Mouse (Mus musculus) heart, embryonic 15.5 days (tissue): Measurements from ENCODE around the gene Wwox. TPM values are rescaled to one million over a fixed set of nuclear protein-coding genes. Genes with fewer than 3 reads are reported as not detected.

Experiments
- ATAC-seq: fragments of 200-750 bp; cut with Nextera tagmentation; replicated peaks from 2 replicates; pipeline ENCODE4 v1.8.0; 2017; ENCODE audit warnings: low read depth, moderate TSS enrichment; ENCODE audit not compliant: insufficient number of reproducible peaks, insufficient read depth, low FRiP score
- H3K27ac ChIP-seq: fragments of 300-500 bp; sonication (generic); 2 replicates; pipeline ENCODE4 v1.5.1; 2015; ENCODE audit warnings: mild to moderate bottlenecking, inconsistent platforms
- H3K27me3 ChIP-seq: fragments of 300-500 bp; sonication (generic); 2 replicates; pipeline ENCODE4 v1.6.1; 2015; ENCODE audit warnings: inconsistent platforms
- H3K36me3 ChIP-seq: fragments of 300-500 bp; sonication (generic); 2 replicates; pipeline ENCODE4 v1.6.1; 2015; ENCODE audit warnings: mild to moderate bottlenecking, inconsistent platforms
- H3K4me1 ChIP-seq: fragments of 300-500 bp; sonication (generic); replicated peaks from 2 replicates; pipeline ENCODE4 v1.6.1; 2015; ENCODE audit warnings: inconsistent platforms
- H3K4me2 ChIP-seq: fragments of 300-500 bp; sonication (generic); 2 replicates; pipeline ENCODE4 v1.6.1; 2015; ENCODE audit warnings: inconsistent platforms, mild to moderate bottlenecking, moderate library complexity
- H3K4me3 ChIP-seq: fragments of 300-500 bp; sonication (generic); 2 replicates; pipeline ENCODE4 v1.5.1; 2015; ENCODE audit warnings: mild to moderate bottlenecking, inconsistent platforms
- H3K9ac ChIP-seq: fragments of 300-500 bp; sonication (generic); 2 replicates; pipeline ENCODE4 v1.6.1; 2015; ENCODE audit warnings: mild to moderate bottlenecking, inconsistent platforms
- H3K9me3 ChIP-seq: fragments of 300-500 bp; sonication (generic); replicated peaks from 2 replicates; pipeline ENCODE4 v1.6.1; 2016; ENCODE audit warnings: inconsistent platforms
- WGBS: fragments of 180-500 bp; shearing (Covaris S2); methylation state at CpG from one replicate; pipeline ENCODE4 v1.1.7; 2015; ENCODE audit warnings: mixed read lengths; 5-methylcytosine and 5-hydroxymethylcytosine counted together
- polyA plus RNA-seq: library from polyadenylated mRNA; unstranded; fragments of >200 nt; fragmentation: Nextera tagmentation; extraction: Ambion mirVana; gene quantifications from 2 replicates; pipeline ENCODE4 v1.2.1, GENCODE M21; 2015

The Wwox gene
- polyA plus RNA-seq, 1 experiment from 2014 or later, result 10.9 TPM

- Histone ChIP-seq H3K9ac (no peak overlapping the region), H3K4me2 (no peak overlapping the region), H3K27ac (no peak overlapping the region), H3K4me1 (no peaks in the 10 kb centered on the region), H3K9me3 (no peaks in the 10 kb centered on the region), H3K4me3 (no peak overlapping the region), H3K27me3 (no peaks in the 10 kb centered on the region), H3K36me3 (no peaks in the 10 kb centered on the region)
- ATAC-seq, result no peak
- 58% methylated on average over 2 of the region's 2 CpGs for WGBS
Observed at GRCm38 (mm10) chr8:114759621-114760020, 320.2 kb downstream of the Wwox start.

GRCm38 (mm10) chr8:114768536-114768935, 329.1 kb downstream of the Wwox start:
- Histone ChIP-seq H3K27ac (no peak overlapping the region), H3K4me3 (no peak overlapping the region), H3K4me1 (peaks cover 18% of the 10 kb centered on the region), H3K4me2 (no peak overlapping the region), H3K36me3 (no peaks in the 10 kb centered on the region), H3K27me3 (no peaks in the 10 kb centered on the region), H3K9ac (no peak overlapping the region), H3K9me3 (no peaks in the 10 kb centered on the region)
- no peak for ATAC-seq
- WGBS, result 85% methylated on average over 3 of the region's 3 CpGs

DNA sequence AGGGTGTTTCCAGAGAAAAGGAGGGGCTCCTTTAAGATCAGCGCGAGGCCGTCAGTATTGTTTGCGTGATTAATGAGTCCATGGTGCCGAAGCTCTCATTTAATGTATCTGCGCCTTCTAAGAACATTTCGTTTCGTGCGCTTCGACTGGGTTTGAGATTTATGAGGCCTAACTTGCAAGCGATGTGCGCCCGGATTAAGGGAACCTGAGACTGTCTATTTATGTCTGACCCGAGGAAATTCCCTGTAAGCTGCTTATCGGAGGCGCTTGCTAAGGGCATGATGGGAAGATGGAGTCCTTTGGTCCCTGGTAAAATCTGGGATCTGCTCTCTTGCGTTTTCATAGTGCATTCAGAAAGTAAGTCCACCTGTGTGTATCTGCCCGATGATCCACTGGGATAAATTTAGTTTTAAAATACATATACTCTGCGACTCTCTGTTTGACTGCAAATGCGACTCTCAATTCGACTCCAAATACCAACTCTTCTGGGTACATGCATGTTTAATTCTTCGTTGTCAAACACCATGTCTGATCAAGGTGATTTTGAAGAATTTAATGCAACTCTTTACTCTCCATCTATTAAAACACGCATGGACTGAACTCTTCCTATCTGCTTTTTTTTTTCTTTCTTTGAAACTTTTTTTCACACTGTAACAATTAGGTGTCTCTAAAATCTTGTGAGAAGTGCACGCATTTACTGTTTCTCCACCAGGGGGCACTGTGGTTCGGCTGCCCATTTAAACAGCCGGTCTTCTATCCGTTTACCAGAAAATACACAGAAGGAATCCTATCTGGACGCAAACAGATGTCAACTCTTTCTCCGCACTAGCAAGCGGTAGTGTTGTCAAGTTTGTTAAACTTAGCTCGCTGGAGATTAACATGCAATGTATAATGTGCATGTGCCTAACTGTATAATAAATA, 331.7 kb downstream of the Wwox start:
- Histone ChIP-seq H3K4me1 (peaks cover 38% of the 10 kb centered on the region), H3K27ac (no peak overlapping the region), H3K36me3 (no peaks in the 10 kb centered on the region), H3K4me3 (no peak overlapping the region), H3K9ac (no peak overlapping the region), H3K4me2 (no peak overlapping the region), H3K9me3 (no peaks in the 10 kb centered on the region), H3K27me3 (no peaks in the 10 kb centered on the region)
- ATAC-seq, result no peak
- 55% methylated on average over 31 of the region's 31 CpGs for WGBS

DNA sequence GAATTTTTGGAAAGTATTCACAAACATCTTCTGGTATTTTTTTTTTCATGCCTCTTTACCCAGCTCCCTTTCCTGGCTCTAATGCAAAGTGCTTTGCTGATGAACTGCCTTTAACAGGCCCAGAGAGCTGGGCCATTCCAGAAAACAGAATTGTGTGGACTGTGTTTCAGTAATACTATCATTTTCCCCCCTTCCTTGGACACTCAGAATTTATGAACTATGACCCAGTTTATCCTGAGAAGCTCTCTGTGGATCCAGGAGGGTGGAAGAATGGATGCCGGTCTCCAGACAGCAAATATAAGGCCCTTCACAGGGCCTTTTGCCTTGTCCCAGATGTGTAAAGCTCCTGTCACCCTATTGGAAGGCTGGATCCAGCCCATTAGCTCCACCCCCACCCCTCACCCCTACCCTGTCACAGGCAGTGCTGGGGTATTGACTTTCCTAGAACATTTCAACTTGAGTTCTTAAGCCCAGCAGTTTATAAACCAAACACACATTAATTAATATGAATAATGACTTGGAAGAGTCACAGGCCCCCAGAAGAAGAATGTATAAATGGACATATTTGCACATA, 332.9 kb downstream of the Wwox start:
- H3K9me3 ChIP-seq, result no peaks in the 10 kb centered on the region
- peak overlapping the region; percentile 45 for H3K27ac ChIP-seq
- ATAC-seq, result no peak
- H3K4me3 ChIP-seq, result no peak overlapping the region
- H3K4me1 ChIP-seq, result peaks cover 43% of the 10 kb centered on the region
- 80% methylated on average over 1 of the region's 1 CpGs for WGBS
- H3K36me3 ChIP-seq, result no peaks in the 10 kb centered on the region
- no peaks in the 10 kb centered on the region for H3K27me3 ChIP-seq
- H3K9ac ChIP-seq, result no peak overlapping the region
- H3K4me2 ChIP-seq, result no peak overlapping the region

DNA sequence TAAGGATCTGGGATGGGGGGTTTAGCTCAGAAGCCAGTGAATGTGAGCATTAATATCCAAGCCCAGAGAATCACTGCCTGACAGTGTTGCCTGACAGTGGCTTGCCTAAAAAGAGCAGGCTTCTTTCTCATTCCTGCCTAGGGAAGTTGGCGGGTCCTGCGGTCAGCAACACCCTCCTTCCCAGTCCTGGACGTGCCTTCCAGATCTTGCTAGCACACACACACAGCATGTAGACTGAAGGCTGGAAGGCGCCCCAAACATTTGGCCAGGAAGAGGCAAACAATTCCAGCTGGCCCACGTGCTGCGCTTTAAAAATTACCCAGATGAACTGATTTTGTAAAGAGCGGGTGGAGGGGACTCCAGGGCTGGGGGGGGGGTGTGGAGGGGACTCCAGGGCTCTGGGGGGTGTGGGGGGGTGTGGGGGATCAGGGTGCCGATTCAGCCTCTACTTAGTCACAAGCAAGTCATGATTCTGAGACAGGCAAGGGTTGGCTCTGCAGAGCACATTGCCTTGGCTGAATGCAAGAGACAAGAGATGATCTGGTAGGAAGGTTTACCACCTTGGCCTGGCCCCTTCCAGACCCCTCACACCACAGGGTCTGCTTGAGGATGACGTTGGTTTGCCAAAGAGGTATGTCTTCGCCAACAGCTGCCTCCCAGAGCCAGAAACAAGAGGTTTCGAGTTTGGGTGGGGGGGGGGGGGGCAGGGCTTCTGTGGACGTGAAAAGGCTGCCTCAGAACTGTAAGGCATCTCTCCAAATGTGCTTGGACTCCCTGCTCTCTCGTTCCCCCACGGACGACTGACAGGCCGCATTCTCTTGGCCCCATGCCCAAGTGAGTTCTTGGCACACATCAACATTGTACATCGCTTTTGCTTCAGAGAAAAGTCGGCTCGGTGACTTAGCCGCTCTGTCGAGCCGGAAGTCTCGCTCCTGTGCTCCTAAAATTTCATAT, 334.3 kb downstream of the Wwox start:
- Histone ChIP-seq H3K4me2 (peak overlapping the region; percentile 51), H3K27me3 (no peaks in the 10 kb centered on the region), H3K4me3 (no peak overlapping the region; the same call in 1 of the 2 replicates), H3K4me1 (peaks cover 53% of the 10 kb centered on the region), H3K9me3 (no peaks in the 10 kb centered on the region), H3K27ac (peak overlapping the region; percentile 91), H3K36me3 (no peaks in the 10 kb centered on the region), H3K9ac (no peak overlapping the region)
- 22% methylated on average over 23 of the region's 23 CpGs for WGBS
- peak; percentile 79 for ATAC-seq

- peak overlapping the region; percentile 91 for H3K27ac ChIP-seq
- H3K9ac ChIP-seq, result no peak overlapping the region
- H3K4me2 ChIP-seq, result peak overlapping the region; percentile 51
- peaks cover 53% of the 10 kb centered on the region for H3K4me1 ChIP-seq
- peak; percentile 23; the same call in 1 of the 2 replicates for ATAC-seq
- no peak overlapping the region; the same call in 1 of the 2 replicates for H3K4me3 ChIP-seq
- no peaks in the 10 kb centered on the region for H3K9me3 ChIP-seq
- H3K27me3 ChIP-seq, result no peaks in the 10 kb centered on the region
- 47% methylated on average over 6 of the region's 6 CpGs for WGBS
- H3K36me3 ChIP-seq, result no peaks in the 10 kb centered on the region
Observed at GRCm38 (mm10) chr8:114774415-114774775, 334.9 kb downstream of the Wwox start.

- WGBS, result 34% methylated on average over 8 of the region's 8 CpGs
- H3K4me1 ChIP-seq, result peaks cover 56% of the 10 kb centered on the region
- no peak for ATAC-seq
Observed at GRCm38 (mm10) chr8:114775543-114775942, 336.1 kb downstream of the Wwox start.

GRCm38 (mm10) chr8:114776696-114777095, 337.2 kb downstream of the Wwox start:
- Histone ChIP-seq H3K36me3 (no peaks in the 10 kb centered on the region), H3K27me3 (no peaks in the 10 kb centered on the region), H3K4me1 (peaks cover 56% of the 10 kb centered on the region), H3K27ac (no peak overlapping the region), H3K4me3 (no peak overlapping the region), H3K4me2 (no peak overlapping the region), H3K9me3 (no peaks in the 10 kb centered on the region), H3K9ac (no peak overlapping the region)
- no peak for ATAC-seq
- WGBS, result 90% methylated on average over 9 of the region's 9 CpGs

More at GRCm38 (mm10) chr8:114775543-114775942, 336.1 kb downstream of the Wwox start:
- Histone ChIP-seq H3K9ac (no peak overlapping the region), H3K4me3 (no peak overlapping the region), H3K36me3 (no peaks in the 10 kb centered on the region), H3K9me3 (no peaks in the 10 kb centered on the region), H3K27ac (0 out of 2 replicates have a peak overlapping the region, but pooled peaks have one; percentile 91), H3K27me3 (no peaks in the 10 kb centered on the region), H3K4me2 (no peak overlapping the region)

GRCm38 (mm10) chr8:114777271-114777980, 338.0 kb downstream of the Wwox start:
- H3K4me1 ChIP-seq, result peaks cover 53% of the 10 kb centered on the region
- H3K27ac ChIP-seq, result 0 out of 2 replicates have a peak overlapping the region, but pooled peaks have one; percentile 20
- no peak for ATAC-seq

GRCm38 (mm10) chr8:114779002-114779401, 339.5 kb downstream of the Wwox start:
- no peak for ATAC-seq
- Histone ChIP-seq H3K4me2 (no peak overlapping the region), H3K36me3 (no peaks in the 10 kb centered on the region), H3K27ac (no peak overlapping the region), H3K4me1 (peaks cover 37% of the 10 kb centered on the region), H3K9me3 (no peaks in the 10 kb centered on the region), H3K27me3 (no peaks in the 10 kb centered on the region), H3K9ac (no peak overlapping the region), H3K4me3 (no peak overlapping the region)
- 78% methylated on average over 9 of the region's 9 CpGs for WGBS

More at GRCm38 (mm10) chr8:114777271-114777980, 338.0 kb downstream of the Wwox start:
- Histone ChIP-seq H3K27me3 (no peaks in the 10 kb centered on the region), H3K4me2 (no peak overlapping the region), H3K9me3 (no peaks in the 10 kb centered on the region), H3K36me3 (no peaks in the 10 kb centered on the region), H3K4me3 (no peak overlapping the region), H3K9ac (no peak overlapping the region)
- WGBS, result 33% methylated on average over 10 of the region's 10 CpGs
